Mouse (Mus musculus) forebrain, embryonic 16.5 days (tissue): ENCODE data around the gene Rad17. TPM values are rescaled to one million over a fixed set of nuclear protein-coding genes. Genes with fewer than 3 reads are reported as not detected.

Source experiments
- ATAC-seq: fragments of 200-750 bp; cut with Nextera tagmentation; 2 replicates; pipeline ENCODE4 v1.8.0; 2017; ENCODE audit warnings: mild to moderate bottlenecking, moderate library complexity
- H3K27ac ChIP-seq: fragments of 300-500 bp; sonication (generic); 2 replicates; pipeline ENCODE4 v1.5.1; 2014; ENCODE audit warnings: low read length, control low read depth
- H3K27me3 ChIP-seq: fragments of 300-500 bp; sonication (generic); replicated peaks from 2 replicates; pipeline ENCODE4 v1.6.1; 2014; ENCODE audit warnings: low read length; ENCODE audit not compliant: control insufficient read depth, insufficient read depth
- H3K36me3 ChIP-seq: fragments of 300-500 bp; sonication (generic); 2 replicates; pipeline ENCODE4 v1.6.1; 2014; ENCODE audit not compliant: control insufficient read depth, insufficient read depth
- H3K4me1 ChIP-seq: fragments of 300-500 bp; sonication (generic); replicated peaks from 2 replicates; pipeline ENCODE4 v1.6.1; 2014; ENCODE audit warnings: low read length; ENCODE audit not compliant: control insufficient read depth, insufficient read depth
- H3K4me2 ChIP-seq: fragments of 300-500 bp; sonication (generic); 2 replicates; pipeline ENCODE4 v1.6.1; 2014; ENCODE audit warnings: mild to moderate bottlenecking, low read length, control low read depth
- H3K4me3 ChIP-seq: fragments of 300-500 bp; sonication (generic); replicated peaks from 2 replicates; pipeline ENCODE4 v1.5.1; 2014; ENCODE audit warnings: mild to moderate bottlenecking, low read length, control low read depth
- H3K9ac ChIP-seq: fragments of 300-500 bp; sonication (generic); replicated peaks from 2 replicates; pipeline ENCODE4 v1.6.1; 2014; ENCODE audit warnings: low read depth, low read length, control low read depth
- H3K9me3 ChIP-seq: fragments of 300-500 bp; sonication (generic); 2 replicates; pipeline ENCODE4 v1.6.1; 2016; ENCODE audit warnings: low read length; ENCODE audit not compliant: control insufficient read depth
- WGBS: fragments of 180-500 bp; shearing (Covaris S2); extraction: QIAGEN DNeasy Blood & Tissue Kit; methylation state at CpG from one replicate; pipeline ENCODE4 v1.1.7; 2014; 5-methylcytosine and 5-hydroxymethylcytosine counted together
- polyA plus RNA-seq: library from polyadenylated mRNA; unstranded; fragments of >200 nt; fragmentation: Nextera tagmentation; extraction: Ambion mirVana; gene quantifications from 2 replicates; pipeline ENCODE4 v1.2.1, GENCODE M21; 2015

The Rad17 gene
- 21.1 and 23.4 TPM in 2 replicates for polyA plus RNA-seq

DNA sequence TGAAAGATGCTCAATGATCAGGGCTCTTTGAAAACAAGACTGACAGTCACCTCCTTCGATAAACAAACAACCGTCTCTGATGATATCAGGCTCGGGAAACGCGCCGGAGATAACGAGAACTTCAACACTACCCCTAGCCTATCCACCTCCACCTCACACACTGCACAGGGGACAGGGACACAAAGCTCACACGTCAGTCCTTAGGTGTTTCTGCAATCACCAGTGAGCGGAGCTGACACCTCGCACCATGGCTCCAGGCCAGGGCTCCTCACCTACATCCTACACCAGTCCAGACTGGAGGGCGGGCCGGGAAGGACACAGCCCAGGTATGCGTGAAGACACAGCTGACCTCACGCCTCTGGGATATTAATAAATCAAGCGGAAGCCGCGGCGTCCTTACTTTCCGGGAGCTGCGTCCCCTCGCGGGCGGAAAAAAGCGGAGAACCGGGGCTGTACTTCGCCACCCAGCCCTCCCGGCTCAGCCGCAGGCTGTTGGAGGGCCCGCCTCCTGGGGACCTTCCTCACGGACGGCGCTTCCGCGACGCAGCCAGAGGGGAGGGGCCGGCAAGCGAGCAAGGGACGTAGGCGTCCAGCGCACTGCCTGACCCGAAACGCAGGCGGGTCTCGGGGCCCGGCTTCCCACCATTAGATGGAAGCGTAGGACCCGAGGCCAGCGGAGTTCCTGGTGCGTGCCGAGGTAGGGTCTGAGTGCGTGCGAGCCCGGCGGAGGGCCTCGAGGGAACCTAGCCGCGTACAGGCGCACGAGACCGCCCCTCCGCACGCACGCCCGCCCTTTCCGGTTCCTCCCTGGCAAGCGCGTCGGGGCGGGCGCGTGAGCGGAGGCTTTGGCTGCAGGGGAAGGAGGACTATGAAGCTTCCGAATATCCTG is at the start of gene Rad17, which contains the start of gene Ak6:
Gene Rad17 (minus strand): TSS at position 502 of the 889 bp plus-strand sequence.
Gene Ak6 (plus strand): TSS at position 430 of the 889 bp plus-strand sequence.
- H3K4me1 ChIP-seq, result peaks cover 9% of the 10 kb centered on the region
- peak within 1 kb of the TSS; percentile 99 for H3K27ac ChIP-seq
- peak; percentile 98 for ATAC-seq
- H3K4me2 ChIP-seq, result peak within 1 kb of the TSS; percentile 98
- no peaks in the 10 kb centered on the region for H3K27me3 ChIP-seq
- H3K4me3 ChIP-seq, result peak within 1 kb of the TSS; percentile 100
- peaks cover 5% of the 10 kb centered on the region; the same call in 1 of the 2 replicates for H3K36me3 ChIP-seq
- WGBS, result under 1% methylated on average over 73 of the region's 73 CpGs
- H3K9ac ChIP-seq, result peak within 1 kb of the TSS; percentile 93
- no peaks in the 10 kb centered on the region for H3K9me3 ChIP-seq

DNA sequence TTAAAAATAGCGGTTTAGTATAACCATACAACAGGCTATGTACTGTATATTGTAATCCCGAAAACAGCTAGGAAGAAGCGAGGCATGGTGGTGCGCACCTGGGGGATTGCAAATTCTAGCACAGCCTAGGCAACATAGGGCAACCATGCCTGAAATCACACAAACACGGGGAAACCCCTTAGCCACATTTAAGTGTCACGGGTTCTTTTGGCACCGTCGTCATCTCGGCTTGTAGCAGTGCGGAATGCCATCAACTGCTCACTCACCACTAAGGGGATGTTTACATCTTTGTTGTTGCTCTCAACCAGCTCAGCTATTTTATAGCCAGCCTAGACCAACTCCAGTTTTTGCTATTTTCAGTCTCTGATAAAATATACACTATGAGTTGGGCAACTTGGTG is 48.0 kb upstream of the Rad17 start:
- H3K4me1 ChIP-seq, result no peaks in the 10 kb centered on the region
- no peaks in the 10 kb centered on the region for H3K27me3 ChIP-seq
- WGBS, result 95% methylated on average over 10 of the region's 10 CpGs
- no peak overlapping the region for H3K27ac ChIP-seq
- H3K9me3 ChIP-seq, result no peaks in the 10 kb centered on the region
- ATAC-seq, result no peak
- H3K9ac ChIP-seq, result no peak overlapping the region
- no peak overlapping the region for H3K4me2 ChIP-seq
- H3K36me3 ChIP-seq, result peaks cover 31% of the 10 kb centered on the region
- no peak overlapping the region for H3K4me3 ChIP-seq

DNA sequence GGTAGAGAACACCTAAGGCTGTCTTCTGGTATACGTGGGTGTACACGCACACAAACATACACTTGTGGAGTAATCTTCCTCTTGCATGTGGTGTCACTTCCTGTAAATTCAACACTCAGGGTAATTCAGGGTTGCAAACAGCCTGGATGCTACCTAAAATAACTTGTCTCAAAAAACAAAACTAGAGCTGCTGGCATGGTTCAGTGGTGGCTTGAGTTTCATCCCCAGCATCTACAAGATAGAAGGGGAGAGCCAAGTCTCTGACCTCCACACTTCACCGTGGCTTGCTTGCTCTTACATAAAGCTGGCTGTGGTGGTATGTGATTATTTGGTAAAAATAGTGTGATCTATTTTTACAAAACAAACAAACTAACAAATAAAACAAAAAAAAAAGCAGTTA is 46.7 kb upstream of the Rad17 start:
- Histone ChIP-seq H3K27ac (no peak overlapping the region), H3K4me1 (no peaks in the 10 kb centered on the region), H3K4me2 (no peak overlapping the region), H3K9ac (no peak overlapping the region), H3K36me3 (peaks cover 22% of the 10 kb centered on the region), H3K4me3 (no peak overlapping the region), H3K9me3 (no peaks in the 10 kb centered on the region), H3K27me3 (no peaks in the 10 kb centered on the region)
- no peak for ATAC-seq
- WGBS, result 92% methylated on average over 3 of the region's 3 CpGs

GRCm38 (mm10) chr13:100687513-100687912 is 36.7 kb upstream of the Rad17 start:
- WGBS, result 73% methylated on average over 7 of the region's 7 CpGs

DNA sequence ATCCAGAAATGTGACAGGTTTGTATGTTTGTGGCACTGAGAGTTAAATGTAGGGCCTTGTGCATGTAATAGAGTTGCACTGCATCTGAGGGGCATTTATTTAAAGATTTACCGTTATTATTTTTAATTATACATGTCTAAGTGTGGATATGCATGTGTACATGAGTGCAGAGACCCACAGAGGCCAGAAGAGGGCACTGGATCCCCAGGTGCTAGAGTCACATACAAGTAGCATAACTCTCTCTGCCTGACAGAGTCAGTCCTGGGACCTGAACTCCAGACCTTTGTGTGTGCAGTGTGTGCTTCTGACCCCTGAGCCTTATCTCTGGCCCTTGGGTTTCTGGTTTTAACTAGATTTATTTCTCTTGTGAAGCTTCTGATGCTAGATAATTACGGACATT is 33.5 kb upstream of the Rad17 start:
- Histone ChIP-seq H3K9ac (no peak overlapping the region), H3K4me3 (no peak overlapping the region), H3K27me3 (no peaks in the 10 kb centered on the region), H3K27ac (no peak overlapping the region), H3K4me2 (no peak overlapping the region), H3K36me3 (no peaks in the 10 kb centered on the region), H3K9me3 (no peaks in the 10 kb centered on the region), H3K4me1 (no peaks in the 10 kb centered on the region)
- 77% methylated on average over 2 of the region's 2 CpGs for WGBS
- ATAC-seq, result no peak

More at GRCm38 (mm10) chr13:100687513-100687912, 36.7 kb upstream of the Rad17 start:
- H3K4me1 ChIP-seq, result no peaks in the 10 kb centered on the region
- H3K27me3 ChIP-seq, result no peaks in the 10 kb centered on the region
- no peak overlapping the region for H3K9ac ChIP-seq
- H3K4me2 ChIP-seq, result no peak overlapping the region
- no peak for ATAC-seq
- no peaks in the 10 kb centered on the region for H3K9me3 ChIP-seq
- H3K4me3 ChIP-seq, result no peak overlapping the region
- no peaks in the 10 kb centered on the region for H3K36me3 ChIP-seq
- H3K27ac ChIP-seq, result no peak overlapping the region

DNA sequence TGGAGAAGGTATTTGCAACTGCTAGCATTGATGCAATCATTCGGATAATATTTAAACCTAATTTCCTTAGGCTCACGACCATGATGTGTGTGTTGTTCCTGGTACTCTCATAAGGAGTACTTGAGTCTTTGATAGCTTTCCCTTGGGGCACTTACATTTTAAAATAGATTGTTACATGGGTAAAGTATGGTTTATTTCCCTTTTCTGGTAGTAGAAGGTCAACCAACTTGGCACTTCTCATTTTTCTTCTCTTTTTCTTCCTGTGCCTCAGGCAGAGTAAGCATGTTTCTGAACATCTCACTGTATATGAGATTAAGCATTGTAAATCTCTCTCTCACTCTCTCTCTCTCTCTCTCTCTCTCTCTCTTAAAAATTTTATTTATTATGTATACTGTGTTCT is 32.0 kb upstream of the Rad17 start:
- Histone ChIP-seq H3K4me2 (no peak overlapping the region), H3K4me3 (no peak overlapping the region), H3K9ac (no peak overlapping the region), H3K27ac (no peak overlapping the region), H3K9me3 (no peaks in the 10 kb centered on the region), H3K4me1 (no peaks in the 10 kb centered on the region), H3K36me3 (no peaks in the 10 kb centered on the region), H3K27me3 (no peaks in the 10 kb centered on the region)
- ATAC-seq, result no peak
- WGBS, result 88% methylated on average over 2 of the region's 2 CpGs

GRCm38 (mm10) chr13:100681615-100682014 is 30.8 kb upstream of the Rad17 start:
- Histone ChIP-seq H3K27ac (no peak overlapping the region), H3K4me2 (no peak overlapping the region), H3K4me3 (no peak overlapping the region), H3K4me1 (no peaks in the 10 kb centered on the region), H3K9ac (no peak overlapping the region), H3K36me3 (no peaks in the 10 kb centered on the region), H3K27me3 (no peaks in the 10 kb centered on the region), H3K9me3 (no peaks in the 10 kb centered on the region)
- WGBS, result 86% methylated on average over 8 of the region's 8 CpGs
- ATAC-seq, result no peak

DNA sequence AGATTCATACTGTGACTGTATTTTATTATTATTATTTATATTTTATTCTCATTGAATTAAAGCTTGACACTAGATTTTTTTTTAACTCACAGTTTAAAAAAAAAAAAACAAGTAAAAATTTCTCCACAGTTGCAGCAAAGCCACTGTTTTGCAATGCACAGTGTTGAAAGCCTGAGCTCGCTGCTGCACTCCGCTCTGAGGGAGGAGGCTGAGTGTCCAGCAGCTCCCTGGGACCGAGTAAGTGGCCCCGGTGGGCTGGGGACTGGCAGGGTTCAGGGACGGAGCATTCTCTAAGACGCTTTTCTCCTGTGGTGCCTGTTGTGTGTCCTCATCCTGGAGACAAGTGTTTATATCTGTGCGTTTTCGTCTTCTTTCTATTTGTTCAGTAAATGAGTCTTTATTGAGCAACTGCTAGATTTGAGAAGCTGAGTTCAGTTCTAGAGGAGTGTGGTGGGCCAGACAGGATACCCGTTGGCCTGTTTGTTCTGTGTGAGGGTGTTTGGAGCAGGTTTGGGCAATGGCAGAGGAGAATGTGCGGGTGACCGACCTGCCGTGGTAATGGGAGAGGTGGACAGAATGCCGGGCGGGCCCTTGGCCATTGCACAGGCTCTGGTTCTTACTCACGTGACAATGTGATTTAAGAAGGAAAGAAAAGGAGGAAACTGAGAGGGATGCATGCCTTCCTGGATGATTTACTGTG is 25.2 kb upstream of the Rad17 start:
- H3K9ac ChIP-seq, result no peak overlapping the region
- no peak for ATAC-seq
- 89% methylated on average over 15 of the region's 15 CpGs for WGBS
- no peaks in the 10 kb centered on the region for H3K4me1 ChIP-seq
- H3K4me3 ChIP-seq, result no peak overlapping the region
- H3K27ac ChIP-seq, result no peak overlapping the region
- no peaks in the 10 kb centered on the region for H3K36me3 ChIP-seq
- no peak overlapping the region for H3K4me2 ChIP-seq
- H3K9me3 ChIP-seq, result 0 out of 2 replicates have a peak, but pooled peaks cover 2% of the 10 kb centered on the region
- H3K27me3 ChIP-seq, result no peaks in the 10 kb centered on the region

GRCm38 (mm10) chr13:100670181-100670741 is 19.4 kb upstream of the Rad17 start:
- peaks cover 11% of the 10 kb centered on the region for H3K4me1 ChIP-seq
- H3K4me3 ChIP-seq, result peak overlapping the region; percentile 54
- H3K36me3 ChIP-seq, result peaks cover 8% of the 10 kb centered on the region; the same call in 1 of the 2 replicates
- no peaks in the 10 kb centered on the region for H3K27me3 ChIP-seq
- WGBS, result 59% methylated on average over 9 of the region's 9 CpGs
- no peak overlapping the region for H3K9ac ChIP-seq
- H3K27ac ChIP-seq, result no peak overlapping the region
- ATAC-seq, result no peak
- 0 out of 2 replicates have a peak, but pooled peaks cover 2% of the 10 kb centered on the region for H3K9me3 ChIP-seq
- peak overlapping the region; percentile 86 for H3K4me2 ChIP-seq
